Mouse (Mus musculus) C2C12 (cell line): ENCODE data around the gene Adora1.

Experiments used
- CEBPB ChIP-seq: IDR thresholded peaks from one replicate; pipeline ENCODE4 v1.6.1; 2011; ENCODE audit warnings: low read depth, mild to moderate bottlenecking, control low read depth, moderate library complexity
- CTCF ChIP-seq: IDR thresholded peaks from one replicate; pipeline ENCODE4 v1.5.1; 2011; ENCODE audit not compliant: control insufficient read depth, insufficient read depth, insufficient read length
- FOSL1 ChIP-seq: IDR thresholded peaks from one replicate; pipeline ENCODE4 v1.8.0; 2011; ENCODE audit warnings: mild to moderate bottlenecking, low read length; ENCODE audit not compliant: poor library complexity, insufficient read depth, severe bottlenecking
- MAX ChIP-seq: IDR thresholded peaks from one replicate; pipeline ENCODE4 v1.6.1; 2011; ENCODE audit warnings: mild to moderate bottlenecking, control low read depth
- USF1 ChIP-seq: IDR thresholded peaks from one replicate; pipeline ENCODE4 v1.6.1; 2011; ENCODE audit warnings: low read depth, mild to moderate bottlenecking, control low read depth, moderate library complexity

- no peak for TF ChIP-seq CTCF
- TF ChIP-seq FOSL1, result no peak
- TF ChIP-seq CEBPB, result no peak
- TF ChIP-seq MAX, result no peak
- TF ChIP-seq USF1, result no peak
Observed at GRCm38 (mm10) chr1:134173081-134173480, 62.1 kb downstream of the Adora1 start.
